Mouse (Mus musculus) right cerebral cortex, postnatal 36 days (tissue): ENCODE results near the gene Hprt.
A peak's percentile ranks its signal among the peaks of the same experiment; 100 is the strongest.

Source experiments
- DNase-seq, 2 experiments: peaks; one replicate each; pipeline ENCODE4 v3.0.0; 2022; ENCODE audit warnings: low spot score in 2 of 2, mixed read lengths in 1 of 2

The Hprt gene

GRCm38 (mm10) chrX:53041006-53041405 lies 53.1 kb downstream of the Hprt start:
- no peak for DNase-seq

GRCm38 (mm10) chrX:53045187-53045903 lies 57.4 kb downstream of the Hprt start:
- DNase-seq = no peak

GRCm38 (mm10) chrX:53046033-53046432 lies 58.1 kb downstream of the Hprt start:
- DNase-seq = no peak

GRCm38 (mm10) chrX:53046911-53047310 lies 59.0 kb downstream of the Hprt start:
- no peak for DNase-seq

- no peak for DNase-seq
Observed at GRCm38 (mm10) chrX:53049196-53049595, 61.3 kb downstream of the Hprt start.

GRCm38 (mm10) chrX:53050353-53050752 lies 62.4 kb downstream of the Hprt start:
- no peak for DNase-seq

GRCm38 (mm10) chrX:53052652-53053500 lies 64.9 kb downstream of the Hprt start:
- no peak for DNase-seq

GRCm38 (mm10) chrX:53053885-53054284 lies 65.9 kb downstream of the Hprt start:
- DNase-seq = no peak

GRCm38 (mm10) chrX:53055771-53056170 lies 67.8 kb downstream of the Hprt start:
- no peak for DNase-seq

GRCm38 (mm10) chrX:53056627-53057026 lies 68.7 kb downstream of the Hprt start:
- DNase-seq = no peak

- peak; percentile 6 to 17 for DNase-seq
Observed at GRCm38 (mm10) chrX:53057054-53057759, 69.3 kb downstream of the Hprt start.

- DNase-seq = no peak
Observed at GRCm38 (mm10) chrX:53057760-53058090, 69.8 kb downstream of the Hprt start.

- DNase-seq = no peak
Observed at GRCm38 (mm10) chrX:53058459-53059280, 70.7 kb downstream of the Hprt start.

GRCm38 (mm10) chrX:53059426-53060007 lies 71.6 kb downstream of the Hprt start:
- no peak for DNase-seq

- no peak for DNase-seq
Observed at GRCm38 (mm10) chrX:53064406-53064805, 76.5 kb downstream of the Hprt start.
